Mouse (Mus musculus) CH12.LX (cell line): ENCODE results near the gene Itih5.

Experiments
- CTCF ChIP-seq, 2 experiments: IDR thresholded peaks in 1 of 2; conservative IDR thresholded peaks in 1 of 2; 2 replicates each; pipeline ENCODE4 v1.5.1; 2011 to 2012; ENCODE audit warnings: low read depth in 2 of 2, low read length in 2 of 2, improper control_type of control experiment in 1 of 2, inconsistent platforms in 1 of 2, mild to moderate bottlenecking in 1 of 2, moderate library complexity in 1 of 2
- MAX ChIP-seq: IDR thresholded peaks from 2 replicates; pipeline ENCODE4 v1.6.1; 2011; ENCODE audit warnings: low read length, improper control_type of control experiment
- POLR2A ChIP-seq: IDR thresholded peaks from 2 replicates; pipeline ENCODE4 v1.6.1; 2011; ENCODE audit warnings: low read depth, mild to moderate bottlenecking, improper control_type of control experiment, low read length

- TF ChIP-seq MAX = no peak
- no peak for TF ChIP-seq POLR2A
- no peak for TF ChIP-seq CTCF (conservative IDR thresholded peaks at IDR 0.05 in 1 of 2, IDR thresholded peaks at IDR 0.05 in 1 of 2; ENCODE audit: low read depth in 2 of 2, low read length in 2 of 2)
Observed at GRCm38 (mm10) chr2:10285975-10286374, 132.6 kb downstream of the Itih5 start.
